Mouse (Mus musculus): ENCODE results near the gene Mgll. TPM values are rescaled to one million over a fixed set of nuclear protein-coding genes. Genes with fewer than 3 reads are reported as not detected.

The Mgll gene
- polyA plus RNA-seq, 1 experiment from 2014 or later, result 38.6 TPM

DNA sequence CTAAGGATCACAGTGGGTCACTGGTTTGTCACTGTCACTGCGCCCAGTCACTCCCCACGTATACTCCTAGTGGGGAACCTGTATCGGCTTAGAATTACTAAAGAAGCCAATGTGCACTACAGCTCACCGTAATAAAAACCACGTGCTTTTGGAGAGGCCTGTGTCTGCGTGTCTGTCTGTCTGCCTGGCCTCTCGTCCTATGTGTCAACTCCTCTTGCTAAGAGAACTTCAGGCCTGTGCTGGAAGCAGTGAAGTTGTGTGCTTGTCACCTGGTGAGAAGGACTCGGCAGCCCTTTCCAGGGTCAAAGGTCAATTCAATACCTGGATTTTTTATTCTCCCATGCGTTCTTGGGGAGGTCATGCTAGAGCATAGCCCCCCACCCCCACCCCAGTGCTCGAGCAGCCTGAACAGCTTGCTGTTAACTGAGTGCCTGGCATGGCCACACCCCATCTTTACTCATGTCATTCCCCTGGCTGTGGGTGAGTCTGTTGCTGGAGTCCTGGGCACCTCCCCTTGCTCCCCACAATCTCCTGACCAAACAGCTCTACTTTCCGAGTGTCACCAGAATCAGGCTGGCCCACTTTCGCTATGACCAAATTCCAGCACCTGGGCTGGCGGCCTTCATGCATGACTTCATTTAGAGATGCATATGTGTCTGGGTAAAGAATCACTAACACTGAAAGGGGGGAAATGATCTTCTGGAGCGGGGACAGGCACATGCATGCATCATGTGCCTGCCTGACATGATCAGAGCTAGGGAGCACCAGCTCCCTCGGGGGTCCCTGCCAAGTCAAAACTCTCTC, 104.2 kb downstream of the Mgll start:
- ATAC-seq (replicated peaks; ENCODE audit: low FRiP score), result no peak

DNA sequence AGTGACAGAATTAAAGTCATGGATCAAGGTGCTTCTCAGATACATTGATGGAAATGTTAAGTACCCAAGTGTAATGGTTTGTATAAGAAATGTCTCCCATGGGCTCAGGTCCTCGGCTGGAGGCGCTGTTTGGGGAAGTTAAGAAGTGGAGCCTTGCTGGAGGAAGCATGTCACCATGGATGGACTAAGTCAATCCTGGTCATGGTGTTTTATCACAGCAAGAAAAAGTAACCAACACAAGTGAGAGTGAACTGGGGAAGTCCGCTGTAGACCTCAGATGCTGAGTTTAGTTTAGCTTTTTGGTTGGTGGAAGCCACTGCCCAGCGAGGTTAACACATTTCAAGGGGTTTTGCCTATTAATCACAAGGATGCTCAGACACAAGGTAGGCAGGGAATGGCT, 105.4 kb downstream of the Mgll start:
- 85% methylated on average over 4 of the region's 4 CpGs for WGBS
- Histone ChIP-seq H3K36me3 (no peaks in the 10 kb centered on the region), H3K27me3 (no peaks in the 10 kb centered on the region), H3K4me3 (replicated peaks) (no peak overlapping the region), H3K9me3 (replicated peaks) (no peaks in the 10 kb centered on the region), H3K27ac (no peak overlapping the region), H3K4me2 (no peak overlapping the region), H3K9ac (no peak overlapping the region), H3K4me1 (peaks cover 39% of the 10 kb centered on the region)
- no peak for ATAC-seq (replicated peaks; ENCODE audit: low FRiP score)

More for the DNA sequence above, 104.2 kb downstream of the Mgll start:
- Histone ChIP-seq H3K36me3 (no peaks in the 10 kb centered on the region), H3K4me1 (peaks cover 35% of the 10 kb centered on the region), H3K9me3 (replicated peaks) (no peaks in the 10 kb centered on the region), H3K4me2 (no peak overlapping the region), H3K27me3 (no peaks in the 10 kb centered on the region), H3K9ac (no peak overlapping the region), H3K27ac (no peak overlapping the region), H3K4me3 (replicated peaks) (no peak overlapping the region)
- WGBS, result 64% methylated on average over 15 of the region's 15 CpGs

DNA sequence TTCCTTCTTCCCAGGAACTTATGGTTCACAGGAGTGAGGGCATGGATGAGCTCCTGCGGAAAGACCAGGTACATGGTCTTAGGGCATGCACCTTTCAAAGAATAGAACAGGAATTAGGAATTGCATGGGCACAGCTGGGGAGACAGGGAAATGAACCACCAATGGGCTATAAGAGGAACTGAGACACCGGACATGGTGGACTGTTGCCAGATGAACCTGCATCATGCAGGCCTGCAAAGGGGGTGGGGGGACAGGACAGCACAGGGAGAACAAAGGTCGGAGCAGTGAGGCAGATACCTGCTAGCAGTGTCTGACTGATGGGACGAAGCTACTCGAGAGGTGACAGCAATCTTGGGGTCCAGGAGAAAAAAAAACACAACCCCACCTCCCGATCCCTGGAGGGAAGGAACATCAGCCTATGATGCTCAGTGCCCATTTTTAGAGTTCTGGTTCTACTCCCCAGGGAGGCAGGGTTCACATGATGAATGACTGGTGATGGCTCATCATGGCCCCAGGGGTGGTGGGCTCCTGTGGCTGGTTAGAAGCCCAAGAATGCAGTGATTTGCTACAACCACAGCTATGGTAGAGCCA, 106.0 kb downstream of the Mgll start:
- Histone ChIP-seq H3K36me3 (no peaks in the 10 kb centered on the region), H3K4me2 (no peak overlapping the region), H3K27me3 (no peaks in the 10 kb centered on the region), H3K9me3 (replicated peaks) (no peaks in the 10 kb centered on the region), H3K4me1 (peaks cover 39% of the 10 kb centered on the region), H3K27ac (no peak overlapping the region), H3K9ac (no peak overlapping the region), H3K4me3 (replicated peaks) (no peak overlapping the region)
- 88% methylated on average over 6 of the region's 6 CpGs for WGBS
- ATAC-seq (replicated peaks; ENCODE audit: low FRiP score), result no peak

DNA sequence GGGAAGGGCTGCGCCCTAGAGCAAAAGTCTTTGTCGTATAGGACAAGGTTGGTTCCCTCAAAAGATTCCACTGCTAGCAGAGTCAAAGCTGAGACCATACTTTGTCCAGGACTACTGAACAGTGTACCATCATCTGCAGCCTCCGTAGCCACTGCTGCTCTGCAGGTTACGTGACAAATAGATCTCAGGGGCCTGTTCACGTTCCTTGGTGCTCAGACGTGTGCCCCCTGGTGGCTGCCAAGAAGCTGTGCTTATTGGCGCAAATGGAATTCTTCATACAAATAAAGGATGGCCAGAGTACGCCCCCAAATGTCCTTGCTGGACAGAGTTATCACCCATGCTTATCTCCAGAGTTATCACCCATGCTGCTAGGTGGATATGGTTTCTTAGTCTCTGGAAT, 107.2 kb downstream of the Mgll start:
- peaks cover 30% of the 10 kb centered on the region for H3K4me1 ChIP-seq
- 25% methylated on average over 8 of the region's 8 CpGs for WGBS
- no peaks in the 10 kb centered on the region for H3K27me3 ChIP-seq
- no peak overlapping the region for H3K27ac ChIP-seq
- no peak overlapping the region for H3K4me3 ChIP-seq (replicated peaks)
- no peaks in the 10 kb centered on the region for H3K9me3 ChIP-seq (replicated peaks)
- H3K9ac ChIP-seq, result no peak overlapping the region
- H3K4me2 ChIP-seq, result no peak overlapping the region
- 0 out of 2 replicates have a peak, but pooled peaks have one; percentile 3 for ATAC-seq (replicated peaks; ENCODE audit: low FRiP score)
- peaks cover 12% of the 10 kb centered on the region for H3K36me3 ChIP-seq

DNA sequence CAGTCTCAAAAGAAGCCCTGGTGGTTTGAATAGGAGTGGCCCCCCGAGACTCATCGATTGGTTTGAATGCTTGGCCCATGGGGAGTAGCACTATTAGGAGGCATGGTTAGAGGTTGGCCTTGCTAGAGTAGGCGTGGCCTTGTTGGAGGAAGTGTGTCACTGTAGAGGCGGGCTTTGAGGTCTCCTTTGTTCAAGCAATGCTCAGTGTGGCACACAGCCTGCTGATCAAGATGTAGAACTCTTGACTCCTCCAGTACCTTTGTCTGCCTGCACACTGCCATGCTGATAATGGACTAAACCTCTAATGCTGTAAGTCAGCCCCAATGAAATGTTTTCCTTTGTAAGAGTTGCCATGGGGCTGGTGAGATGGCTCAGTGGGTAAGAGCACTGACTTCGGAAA, 108.5 kb downstream of the Mgll start:
- 82% methylated on average over 5 of the region's 5 CpGs for WGBS
- Histone ChIP-seq H3K36me3 (peaks cover 24% of the 10 kb centered on the region), H3K27ac (no peak overlapping the region), H3K9me3 (replicated peaks) (no peaks in the 10 kb centered on the region), H3K9ac (no peak overlapping the region), H3K4me2 (no peak overlapping the region), H3K4me3 (replicated peaks) (no peak overlapping the region), H3K4me1 (peaks cover 18% of the 10 kb centered on the region), H3K27me3 (no peaks in the 10 kb centered on the region)
- ATAC-seq (replicated peaks; ENCODE audit: low FRiP score), result no peak

DNA sequence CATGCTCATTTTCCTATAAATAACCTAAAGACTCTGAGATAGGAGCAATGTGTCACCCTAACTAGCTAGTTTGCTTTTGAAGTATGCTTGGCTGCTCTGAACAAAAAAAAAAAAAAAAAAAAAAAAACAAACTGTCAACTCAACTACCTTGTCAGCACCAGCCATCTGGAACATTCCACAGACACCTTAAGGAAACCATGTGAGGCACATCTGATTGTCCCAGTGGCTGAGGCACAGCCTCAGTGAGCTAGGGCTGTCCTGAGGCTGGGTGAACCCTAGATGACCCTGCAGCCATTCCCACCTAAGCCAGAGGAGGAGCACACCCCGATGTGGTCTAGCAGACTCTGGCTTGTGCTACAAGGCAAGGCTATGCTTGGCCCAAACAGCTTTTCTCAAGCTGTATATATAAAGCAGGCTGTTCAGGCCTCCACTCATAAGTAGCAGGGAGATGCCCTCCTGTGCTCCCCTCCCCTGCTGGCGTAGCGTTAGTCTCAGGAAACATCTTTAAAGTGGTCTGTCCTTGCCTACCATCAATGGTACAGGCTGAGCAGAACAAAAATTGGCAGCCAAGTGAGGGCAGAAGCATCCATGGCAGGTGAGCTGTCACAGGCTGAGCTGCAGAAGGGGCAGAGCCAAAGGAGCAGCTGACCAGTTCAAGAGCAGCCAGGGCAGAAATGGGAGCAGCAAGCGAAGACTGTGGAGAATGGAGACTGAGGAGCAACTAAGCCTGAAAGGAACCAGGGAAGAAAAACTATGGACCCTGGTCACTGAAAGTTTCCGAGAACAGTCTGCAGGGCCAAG, 109.3 kb downstream of the Mgll start:
- H3K4me1 ChIP-seq, result peaks cover 9% of the 10 kb centered on the region
- no peak overlapping the region for H3K9ac ChIP-seq
- ATAC-seq (replicated peaks; ENCODE audit: low FRiP score), result peak; percentile 38
- H3K4me3 ChIP-seq (replicated peaks), result no peak overlapping the region
- H3K36me3 ChIP-seq, result peaks cover 32% of the 10 kb centered on the region
- WGBS, result 77% methylated on average over 5 of the region's 5 CpGs
- H3K4me2 ChIP-seq, result no peak overlapping the region
- no peaks in the 10 kb centered on the region for H3K9me3 ChIP-seq (replicated peaks)
- H3K27ac ChIP-seq, result peak overlapping the region; percentile 65
- H3K27me3 ChIP-seq, result no peaks in the 10 kb centered on the region

DNA sequence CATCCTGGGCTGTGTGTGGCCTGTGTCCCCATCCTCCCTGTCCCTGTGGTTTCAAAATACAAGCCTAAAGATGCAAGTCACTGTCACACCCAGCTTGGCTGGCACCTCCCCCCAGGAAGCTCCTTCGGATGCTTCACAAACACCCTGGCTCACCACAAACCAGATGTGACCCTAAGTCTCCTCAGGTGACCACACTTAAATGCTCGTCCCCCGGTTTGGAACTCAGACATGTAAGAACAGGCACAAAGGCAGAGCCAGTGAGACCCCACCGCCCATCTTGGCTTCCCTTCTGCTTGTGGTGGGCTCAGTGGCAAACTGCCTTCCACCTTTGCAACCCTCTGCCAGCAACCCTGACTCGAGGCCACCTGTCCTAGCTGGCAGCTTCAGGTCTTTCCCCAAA, 110.8 kb downstream of the Mgll start:
- Histone ChIP-seq H3K4me1 (peaks cover 6% of the 10 kb centered on the region), H3K36me3 (peaks cover 43% of the 10 kb centered on the region), H3K4me2 (no peak overlapping the region), H3K9me3 (replicated peaks) (no peaks in the 10 kb centered on the region), H3K27ac (no peak overlapping the region), H3K27me3 (no peaks in the 10 kb centered on the region), H3K4me3 (replicated peaks) (no peak overlapping the region), H3K9ac (no peak overlapping the region)
- ATAC-seq (replicated peaks; ENCODE audit: low FRiP score), result no peak
- WGBS, result 71% methylated on average over 5 of the region's 5 CpGs

DNA sequence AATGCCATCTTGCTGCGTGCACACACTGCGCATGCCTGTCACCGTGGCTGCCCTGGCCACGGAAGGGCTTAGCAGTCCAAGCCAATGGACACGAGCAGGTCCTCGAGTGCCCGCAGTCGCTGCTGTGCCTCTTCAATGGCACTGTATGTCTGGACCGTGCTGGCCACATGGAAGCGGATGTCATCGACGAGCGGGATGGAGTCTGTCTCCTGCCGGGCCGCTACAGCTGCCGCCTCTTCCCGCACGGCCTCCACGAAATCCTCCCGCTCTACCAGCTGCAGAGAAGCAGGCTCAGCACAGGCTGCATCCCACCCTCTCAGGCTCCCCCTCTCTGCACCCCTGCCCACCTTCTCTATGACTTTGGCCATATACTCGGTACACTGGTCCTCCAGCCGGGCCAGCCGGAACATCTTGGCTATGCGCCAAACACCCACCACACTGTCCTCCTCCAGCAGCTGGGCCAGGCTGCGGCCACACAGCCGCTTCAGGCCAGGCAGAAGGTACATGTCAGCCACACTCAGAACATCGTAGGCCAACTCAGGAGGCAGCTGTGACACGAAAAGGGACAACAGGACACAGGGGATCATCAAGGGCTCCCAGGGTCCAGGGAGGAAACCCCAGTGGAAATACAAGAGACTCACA, 112.1 kb downstream of the Mgll start:
- Histone ChIP-seq H3K9me3 (replicated peaks) (no peaks in the 10 kb centered on the region), H3K9ac (no peak overlapping the region), H3K27ac (no peak overlapping the region), H3K36me3 (peaks cover 43% of the 10 kb centered on the region), H3K4me1 (peaks cover 16% of the 10 kb centered on the region), H3K4me2 (no peak overlapping the region), H3K27me3 (no peaks in the 10 kb centered on the region), H3K4me3 (replicated peaks) (no peak overlapping the region)
- ATAC-seq (replicated peaks; ENCODE audit: low FRiP score), result no peak
- 84% methylated on average over 28 of the region's 28 CpGs for WGBS

DNA sequence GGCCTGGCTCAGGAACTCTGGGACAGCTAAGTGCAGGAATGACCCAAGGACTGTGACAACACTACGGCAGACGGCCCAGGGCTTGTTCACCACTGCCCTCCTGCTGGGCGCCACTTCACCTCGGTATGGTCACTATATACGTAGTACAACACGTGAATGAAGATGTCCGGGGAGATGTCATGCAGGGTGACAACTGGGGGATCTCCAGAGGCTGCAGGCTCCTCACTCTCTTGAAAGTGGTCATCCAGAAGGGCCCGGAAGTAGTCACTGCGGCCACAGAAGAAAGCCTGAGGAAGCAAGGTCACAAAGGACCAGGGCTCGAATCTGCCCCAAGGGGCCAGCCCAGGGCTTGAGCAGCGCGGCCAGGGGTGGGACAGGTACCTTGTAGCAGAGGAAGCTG, 113.8 kb downstream of the Mgll start:
- Histone ChIP-seq H3K9me3 (replicated peaks) (no peaks in the 10 kb centered on the region), H3K27ac (no peak overlapping the region), H3K4me3 (replicated peaks) (no peak overlapping the region), H3K4me2 (no peak overlapping the region), H3K36me3 (peaks cover 43% of the 10 kb centered on the region), H3K9ac (no peak overlapping the region), H3K27me3 (no peaks in the 10 kb centered on the region), H3K4me1 (peaks cover 20% of the 10 kb centered on the region)
- no peak for ATAC-seq (replicated peaks; ENCODE audit: low FRiP score)
- 90% methylated on average over 12 of the region's 12 CpGs for WGBS

DNA sequence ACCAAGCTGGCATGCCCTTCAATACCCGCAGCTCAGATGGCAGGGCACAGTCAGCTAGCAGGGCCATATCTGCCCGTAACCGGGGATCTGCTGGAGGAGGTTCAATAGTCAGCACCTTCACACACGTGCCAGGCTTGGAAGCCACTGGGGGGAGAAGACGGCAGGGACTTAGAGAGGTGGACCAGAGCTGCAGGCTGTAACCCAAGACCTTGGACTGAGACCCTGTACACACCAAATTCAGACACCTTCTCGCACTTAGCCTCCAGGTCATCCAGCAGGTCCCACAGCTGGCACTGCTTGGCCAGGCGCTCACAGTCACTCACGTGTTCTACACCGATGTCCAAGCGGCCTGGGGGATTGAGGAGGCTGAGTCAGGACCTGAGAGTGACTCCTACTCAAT, 114.4 kb downstream of the Mgll start:
- Histone ChIP-seq H3K27ac (no peak overlapping the region), H3K4me1 (peaks cover 22% of the 10 kb centered on the region), H3K36me3 (peaks cover 43% of the 10 kb centered on the region), H3K4me3 (replicated peaks) (no peak overlapping the region), H3K27me3 (no peaks in the 10 kb centered on the region), H3K4me2 (no peak overlapping the region), H3K9me3 (replicated peaks) (no peaks in the 10 kb centered on the region), H3K9ac (no peak overlapping the region)
- no peak for ATAC-seq (replicated peaks; ENCODE audit: low FRiP score)
- WGBS, result 94% methylated on average over 10 of the region's 10 CpGs

DNA sequence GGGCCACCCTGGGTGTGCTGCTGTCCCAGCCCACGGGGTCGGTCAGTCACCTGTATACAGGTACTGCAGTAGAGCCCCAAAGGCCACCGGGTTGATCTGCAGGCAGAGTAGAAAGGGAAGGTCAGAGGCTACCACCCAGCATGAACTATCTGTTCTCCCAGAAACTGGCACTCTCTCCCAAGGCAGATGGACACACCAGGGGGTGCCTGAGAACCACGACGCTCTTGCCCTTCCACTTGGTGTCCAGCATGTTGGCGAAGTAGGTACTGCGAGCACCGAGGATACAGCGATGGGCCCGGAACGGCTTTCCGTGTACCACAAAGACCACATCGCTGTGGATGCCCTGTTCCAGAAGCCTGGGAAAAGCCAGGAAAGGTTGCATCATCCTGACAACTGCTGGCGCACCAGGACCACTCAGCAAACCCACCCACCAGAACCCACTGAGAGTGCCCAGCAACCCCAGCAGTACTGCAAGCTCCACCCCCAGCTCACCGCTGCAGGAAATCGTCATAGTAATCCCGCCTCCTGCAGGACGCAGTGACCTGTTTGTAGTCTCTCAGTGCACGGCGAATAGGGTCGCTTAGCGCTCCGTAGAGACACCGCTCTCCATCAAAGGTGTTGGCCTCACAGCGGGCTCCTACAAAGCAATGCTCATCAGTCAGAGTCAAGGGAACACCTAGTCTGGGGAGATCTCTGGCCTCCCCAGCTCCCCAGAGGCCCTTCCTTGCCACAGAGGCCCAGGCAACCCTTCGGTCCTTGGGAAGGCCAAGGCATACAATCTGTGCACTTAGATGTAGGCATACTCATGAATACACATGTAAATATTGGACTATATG, 115.1 kb downstream of the Mgll start:
- Histone ChIP-seq H3K27ac (no peak overlapping the region), H3K27me3 (no peaks in the 10 kb centered on the region), H3K9me3 (replicated peaks) (no peaks in the 10 kb centered on the region), H3K4me2 (no peak overlapping the region), H3K4me3 (replicated peaks) (no peak overlapping the region), H3K4me1 (peaks cover 19% of the 10 kb centered on the region), H3K36me3 (peaks cover 43% of the 10 kb centered on the region), H3K9ac (no peak overlapping the region)
- no peak for ATAC-seq (replicated peaks; ENCODE audit: low FRiP score)
- 86% methylated on average over 26 of the region's 26 CpGs for WGBS
